Mouse (Mus musculus): Measurements from ENCODE around the gene Klhl29. TPM values are rescaled to one million over a fixed set of nuclear protein-coding genes. Genes with fewer than 3 reads are reported as not detected.
A peak's percentile ranks its signal among the peaks of the same experiment; 100 is the strongest.

Klhl29 gene
- polyA plus RNA-seq, 1 experiment from 2014 or later, result 4.0 TPM

DNA sequence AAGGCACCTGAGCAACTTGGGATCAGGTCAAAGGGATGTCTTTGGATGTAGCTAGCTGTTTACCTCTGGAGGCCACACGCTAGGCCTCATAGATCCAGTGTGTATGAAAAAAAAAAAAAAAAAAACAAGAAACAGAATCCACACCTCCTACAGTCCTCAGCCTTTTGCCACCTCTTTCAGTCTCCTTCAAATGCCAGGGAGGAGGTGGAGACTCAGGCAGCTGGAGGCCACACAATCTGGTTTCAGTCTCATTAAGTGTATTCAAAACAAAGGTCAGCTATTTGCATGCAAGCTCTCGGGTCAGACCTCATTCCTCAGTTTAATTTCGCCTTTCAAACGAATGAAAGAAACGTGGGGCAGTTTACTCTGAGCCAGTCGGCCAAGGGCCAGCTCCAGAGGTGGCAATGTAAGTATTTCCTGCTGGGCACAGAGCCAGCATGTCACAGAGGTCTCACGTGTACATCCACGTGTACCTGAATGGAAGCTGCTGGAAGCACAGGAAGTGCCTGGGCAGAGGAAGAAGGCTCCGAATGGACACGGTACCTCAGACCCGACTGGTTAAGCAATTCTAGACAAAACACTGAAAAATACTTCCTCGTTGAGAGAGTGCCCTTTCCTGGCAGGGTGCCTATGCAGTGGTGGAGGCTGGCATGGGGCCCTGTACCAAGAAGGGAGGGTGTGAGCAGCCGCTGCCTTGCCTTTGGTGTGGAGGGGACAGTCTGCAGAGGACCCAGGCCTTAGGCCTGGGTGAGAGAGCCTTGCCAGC is 162.0 kb downstream of the Klhl29 start:
- no peaks in the 10 kb centered on the region for H3K36me3 ChIP-seq (ENCODE audit: control insufficient read depth, insufficient read depth, low read length)
- H3K9ac ChIP-seq (ENCODE audit: low read depth, low read length), result no peak overlapping the region
- peak overlapping the region; percentile 47; the same call in 1 of the 2 replicates for H3K27ac ChIP-seq (ENCODE audit: low read length)
- peak; percentile 12; the same call in 1 of the 2 replicates for ATAC-seq
- H3K27me3 ChIP-seq (ENCODE audit: control insufficient read depth, insufficient read depth, low read depth, low read length), result no peaks in the 10 kb centered on the region
- H3K9me3 ChIP-seq (replicated peaks; ENCODE audit: control insufficient read depth, low read length, poor library complexity, severe bottlenecking), result no peaks in the 10 kb centered on the region
- no peak overlapping the region for H3K4me2 ChIP-seq (ENCODE audit: low read length)
- H3K4me3 ChIP-seq (ENCODE audit: low read depth, low read length), result no peak overlapping the region
- WGBS, result 17% methylated on average over 13 of the region's 13 CpGs
- peaks cover 56% of the 10 kb centered on the region for H3K4me1 ChIP-seq (ENCODE audit: control insufficient read depth, insufficient read depth, low read length)

DNA sequence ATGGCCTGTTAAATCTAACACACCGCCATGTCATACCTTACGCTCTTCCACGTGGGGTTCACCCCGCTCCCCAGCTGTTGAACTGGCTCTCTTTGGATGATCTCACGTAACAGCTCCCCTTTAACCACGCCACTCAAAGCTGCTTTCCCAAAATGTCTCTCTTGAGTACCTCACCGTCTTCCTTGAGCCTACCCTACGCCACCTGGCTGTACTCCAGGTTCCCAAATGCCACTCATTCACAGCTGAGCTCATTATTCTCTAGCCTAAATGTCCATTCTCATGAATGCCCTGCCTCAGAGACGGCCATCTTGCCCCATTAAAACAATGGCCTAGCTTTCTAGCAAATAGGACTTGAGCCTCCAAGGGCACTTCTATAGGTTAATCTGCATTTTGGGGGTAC is 163.6 kb downstream of the Klhl29 start:
- Histone ChIP-seq H3K36me3 (ENCODE audit: control insufficient read depth, insufficient read depth, low read length) (no peaks in the 10 kb centered on the region), H3K4me3 (ENCODE audit: low read depth, low read length) (no peak overlapping the region), H3K4me1 (ENCODE audit: control insufficient read depth, insufficient read depth, low read length) (peaks cover 59% of the 10 kb centered on the region), H3K9ac (ENCODE audit: low read depth, low read length) (no peak overlapping the region), H3K4me2 (ENCODE audit: low read length) (no peak overlapping the region), H3K9me3 (replicated peaks; ENCODE audit: control insufficient read depth, low read length, poor library complexity, severe bottlenecking) (no peaks in the 10 kb centered on the region), H3K27me3 (ENCODE audit: control insufficient read depth, insufficient read depth, low read depth, low read length) (no peaks in the 10 kb centered on the region), H3K27ac (ENCODE audit: low read length) (no peak overlapping the region)
- WGBS, result 86% methylated on average over 9 of the region's 9 CpGs
- no peak for ATAC-seq

DNA sequence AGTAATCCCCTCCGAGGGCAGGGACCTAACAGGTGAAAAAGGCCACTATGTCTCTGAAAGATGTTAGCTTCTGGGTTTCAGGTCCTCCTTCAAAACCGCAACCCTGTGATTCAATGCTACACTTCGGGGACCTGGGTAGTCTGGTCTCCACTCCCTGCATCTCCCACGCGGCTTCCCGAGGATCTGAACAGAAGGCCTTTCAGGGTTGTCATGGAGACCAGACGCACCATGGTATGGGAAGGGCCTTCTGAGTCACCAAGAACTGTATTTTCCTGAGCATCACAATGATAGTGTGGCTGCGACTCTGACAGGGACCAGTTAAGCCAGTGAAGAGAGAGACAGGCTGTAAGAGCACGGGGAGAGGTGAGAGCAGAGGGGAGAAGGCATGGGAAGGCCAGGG is 164.7 kb downstream of the Klhl29 start:
- peak; percentile 20; the same call in 1 of the 2 replicates for ATAC-seq
- WGBS, result 29% methylated on average over 9 of the region's 9 CpGs
- H3K4me2 ChIP-seq (ENCODE audit: low read length), result no peak overlapping the region
- H3K9ac ChIP-seq (ENCODE audit: low read depth, low read length), result no peak overlapping the region
- no peaks in the 10 kb centered on the region for H3K36me3 ChIP-seq (ENCODE audit: control insufficient read depth, insufficient read depth, low read length)
- H3K27ac ChIP-seq (ENCODE audit: low read length), result no peak overlapping the region
- H3K4me1 ChIP-seq (ENCODE audit: control insufficient read depth, insufficient read depth, low read length), result peaks cover 49% of the 10 kb centered on the region
- no peak overlapping the region for H3K4me3 ChIP-seq (ENCODE audit: low read depth, low read length)
- no peaks in the 10 kb centered on the region for H3K9me3 ChIP-seq (replicated peaks; ENCODE audit: control insufficient read depth, low read length, poor library complexity, severe bottlenecking)
- no peaks in the 10 kb centered on the region for H3K27me3 ChIP-seq (ENCODE audit: control insufficient read depth, insufficient read depth, low read depth, low read length)

DNA sequence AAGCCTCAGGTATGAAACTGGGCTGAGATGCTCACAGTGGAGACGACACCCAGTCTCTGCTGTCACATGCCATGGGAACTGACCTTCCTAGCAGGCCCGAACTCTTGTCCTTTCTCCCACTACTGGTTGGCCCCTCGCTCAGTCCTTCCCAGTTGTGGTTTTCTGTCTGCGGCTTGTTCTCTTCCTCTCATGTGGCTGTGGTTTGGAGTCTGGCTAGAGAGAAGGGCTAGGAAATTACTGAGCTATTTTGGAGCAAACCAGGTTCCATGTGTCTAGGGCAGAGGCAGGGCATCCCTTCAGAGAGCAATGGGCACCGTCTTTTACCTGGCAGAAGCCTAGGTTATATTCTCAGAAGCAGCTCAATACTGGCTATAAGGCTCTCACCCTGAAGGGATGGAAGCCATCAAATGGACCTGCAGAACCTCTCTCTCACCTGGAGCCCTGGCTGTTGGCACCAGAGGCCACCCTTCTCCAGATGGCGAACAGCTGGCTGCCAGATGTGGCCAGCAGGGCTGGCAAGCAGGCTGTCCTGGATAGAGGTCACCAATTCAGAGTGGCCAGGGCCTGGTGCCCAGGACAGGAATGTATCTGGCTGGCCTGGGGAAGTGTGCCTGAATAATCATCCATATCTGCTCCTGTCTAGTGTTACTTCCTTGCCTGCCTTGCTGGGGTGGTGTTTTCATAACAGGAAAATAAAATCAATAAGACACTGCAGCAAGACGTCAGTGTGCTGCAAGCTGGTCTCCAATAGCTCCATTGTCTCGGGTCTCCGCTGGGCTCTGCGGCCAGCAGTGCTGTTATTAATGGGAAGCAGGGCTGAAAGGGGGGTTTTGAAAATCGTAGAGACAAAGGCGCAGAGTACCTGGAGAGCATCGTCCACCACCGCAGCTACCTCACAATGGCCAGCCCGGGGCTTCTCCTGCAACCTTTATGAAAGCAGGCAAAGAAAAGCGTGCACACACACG is 167.3 kb downstream of the Klhl29 start:
- Histone ChIP-seq H3K36me3 (ENCODE audit: control insufficient read depth, insufficient read depth, low read length) (no peaks in the 10 kb centered on the region), H3K27me3 (ENCODE audit: control insufficient read depth, insufficient read depth, low read depth, low read length) (no peaks in the 10 kb centered on the region), H3K9me3 (replicated peaks; ENCODE audit: control insufficient read depth, low read length, poor library complexity, severe bottlenecking) (no peaks in the 10 kb centered on the region), H3K9ac (ENCODE audit: low read depth, low read length) (peak overlapping the region; percentile 36), H3K27ac (ENCODE audit: low read length) (peak overlapping the region; percentile 77), H3K4me3 (ENCODE audit: low read depth, low read length) (no peak overlapping the region), H3K4me1 (ENCODE audit: control insufficient read depth, insufficient read depth, low read length) (peaks cover 35% of the 10 kb centered on the region), H3K4me2 (ENCODE audit: low read length) (no peak overlapping the region)
- peak; percentile 4; the same call in 1 of the 2 replicates for ATAC-seq
- WGBS, result 54% methylated on average over 17 of the region's 17 CpGs

DNA sequence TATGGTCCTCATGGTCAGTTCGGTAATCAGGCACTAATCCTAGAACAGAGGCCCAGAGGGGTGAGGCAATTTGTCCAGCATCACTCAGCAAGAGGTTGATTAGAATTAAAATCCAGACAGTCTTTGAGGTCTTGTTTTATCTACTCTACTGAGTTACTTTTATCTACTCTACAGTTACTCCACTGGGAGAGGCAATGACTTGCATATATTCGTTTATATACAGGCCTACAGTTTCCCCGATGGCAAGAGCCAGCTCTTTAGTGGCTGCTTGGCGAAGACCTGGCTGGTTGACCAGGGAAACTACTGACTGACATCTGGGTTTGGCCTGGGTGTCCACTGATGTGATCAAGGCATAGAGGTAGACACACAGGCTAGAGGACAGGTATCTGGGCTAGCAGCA is 168.3 kb downstream of the Klhl29 start:
- H3K9me3 ChIP-seq (replicated peaks; ENCODE audit: control insufficient read depth, low read length, poor library complexity, severe bottlenecking), result no peaks in the 10 kb centered on the region
- H3K36me3 ChIP-seq (ENCODE audit: control insufficient read depth, insufficient read depth, low read length), result no peaks in the 10 kb centered on the region
- no peak for ATAC-seq
- H3K4me3 ChIP-seq (ENCODE audit: low read depth, low read length), result no peak overlapping the region
- no peak overlapping the region for H3K27ac ChIP-seq (ENCODE audit: low read length)
- H3K4me2 ChIP-seq (ENCODE audit: low read length), result no peak overlapping the region
- no peaks in the 10 kb centered on the region for H3K27me3 ChIP-seq (ENCODE audit: control insufficient read depth, insufficient read depth, low read depth, low read length)
- no peak overlapping the region for H3K9ac ChIP-seq (ENCODE audit: low read depth, low read length)
- H3K4me1 ChIP-seq (ENCODE audit: control insufficient read depth, insufficient read depth, low read length), result peaks cover 30% of the 10 kb centered on the region
- WGBS, result 84% methylated on average over 4 of the region's 4 CpGs

DNA sequence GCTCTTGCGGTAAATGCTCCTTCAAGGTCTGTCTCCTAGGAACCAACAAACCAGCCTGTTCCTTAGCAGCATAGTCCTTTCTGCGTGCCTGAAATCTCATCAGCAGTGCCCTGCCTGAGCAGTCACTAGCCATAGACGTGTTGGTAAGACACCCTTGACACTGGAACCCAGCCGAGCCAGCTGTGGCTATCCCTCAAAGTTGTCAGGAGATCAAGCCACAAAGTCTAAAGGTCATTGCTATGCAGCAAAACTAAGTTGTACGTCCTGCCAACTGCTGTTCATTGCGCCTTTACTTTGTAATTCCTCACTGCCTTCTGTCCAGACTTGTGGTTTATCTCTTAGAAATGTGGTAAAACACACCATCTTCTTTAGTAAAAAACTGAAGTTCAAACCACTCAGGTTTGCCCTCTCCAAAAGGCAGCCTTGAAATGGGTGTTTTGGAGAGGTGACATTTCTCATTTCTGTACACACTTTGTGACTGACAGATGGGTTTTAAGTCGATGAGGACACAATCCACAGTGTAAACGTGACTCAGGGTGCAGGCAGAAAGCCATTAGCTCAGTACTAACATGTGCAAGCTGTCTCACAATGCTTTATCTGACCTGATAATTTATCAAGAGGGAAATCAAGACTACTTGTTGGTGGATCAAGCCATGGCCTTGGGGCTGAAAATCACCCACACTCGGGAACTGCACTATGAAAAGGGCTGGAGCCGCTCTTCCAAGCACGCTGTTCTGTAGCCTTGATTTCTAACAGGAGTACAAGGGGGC is 171.2 kb downstream of the Klhl29 start:
- H3K27ac ChIP-seq (ENCODE audit: low read length), result no peak overlapping the region
- no peak overlapping the region for H3K4me3 ChIP-seq (ENCODE audit: low read depth, low read length)
- 81% methylated on average over 11 of the region's 11 CpGs for WGBS
- no peak for ATAC-seq
- no peak overlapping the region for H3K4me2 ChIP-seq (ENCODE audit: low read length)
- H3K9me3 ChIP-seq (replicated peaks; ENCODE audit: control insufficient read depth, low read length, poor library complexity, severe bottlenecking), result no peaks in the 10 kb centered on the region
- no peak overlapping the region for H3K9ac ChIP-seq (ENCODE audit: low read depth, low read length)
- no peaks in the 10 kb centered on the region for H3K36me3 ChIP-seq (ENCODE audit: control insufficient read depth, insufficient read depth, low read length)
- H3K4me1 ChIP-seq (ENCODE audit: control insufficient read depth, insufficient read depth, low read length), result peaks cover 13% of the 10 kb centered on the region
- H3K27me3 ChIP-seq (ENCODE audit: control insufficient read depth, insufficient read depth, low read depth, low read length), result no peaks in the 10 kb centered on the region

DNA sequence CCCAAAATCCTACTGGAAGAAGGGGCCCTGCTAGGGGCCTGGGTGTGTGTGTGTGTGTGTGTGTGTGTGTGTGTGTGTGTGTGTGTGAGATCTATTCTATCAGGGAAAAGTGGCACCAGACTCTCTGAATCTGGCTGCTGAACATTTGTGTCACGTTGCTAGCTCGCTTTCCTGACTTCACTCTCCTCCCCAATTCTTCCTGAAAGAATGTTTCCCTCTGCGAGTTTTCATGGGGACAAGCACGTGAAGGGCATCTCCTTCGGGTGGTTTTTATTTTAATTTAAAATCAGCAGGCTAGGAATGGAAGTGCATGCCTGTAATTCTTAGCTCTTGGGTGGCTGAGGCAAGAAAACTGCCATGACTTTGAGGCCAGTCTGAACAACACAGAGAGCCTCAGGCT is 172.1 kb downstream of the Klhl29 start:
- no peaks in the 10 kb centered on the region for H3K9me3 ChIP-seq (replicated peaks; ENCODE audit: control insufficient read depth, low read length, poor library complexity, severe bottlenecking)
- H3K36me3 ChIP-seq (ENCODE audit: control insufficient read depth, insufficient read depth, low read length), result no peaks in the 10 kb centered on the region
- ATAC-seq, result no peak
- no peak overlapping the region for H3K27ac ChIP-seq (ENCODE audit: low read length)
- no peak overlapping the region for H3K9ac ChIP-seq (ENCODE audit: low read depth, low read length)
- H3K4me1 ChIP-seq (ENCODE audit: control insufficient read depth, insufficient read depth, low read length), result peaks cover 5% of the 10 kb centered on the region
- WGBS, result 64% methylated on average over 5 of the region's 5 CpGs
- no peak overlapping the region for H3K4me3 ChIP-seq (ENCODE audit: low read depth, low read length)
- no peak overlapping the region for H3K4me2 ChIP-seq (ENCODE audit: low read length)
- H3K27me3 ChIP-seq (ENCODE audit: control insufficient read depth, insufficient read depth, low read depth, low read length), result no peaks in the 10 kb centered on the region

DNA sequence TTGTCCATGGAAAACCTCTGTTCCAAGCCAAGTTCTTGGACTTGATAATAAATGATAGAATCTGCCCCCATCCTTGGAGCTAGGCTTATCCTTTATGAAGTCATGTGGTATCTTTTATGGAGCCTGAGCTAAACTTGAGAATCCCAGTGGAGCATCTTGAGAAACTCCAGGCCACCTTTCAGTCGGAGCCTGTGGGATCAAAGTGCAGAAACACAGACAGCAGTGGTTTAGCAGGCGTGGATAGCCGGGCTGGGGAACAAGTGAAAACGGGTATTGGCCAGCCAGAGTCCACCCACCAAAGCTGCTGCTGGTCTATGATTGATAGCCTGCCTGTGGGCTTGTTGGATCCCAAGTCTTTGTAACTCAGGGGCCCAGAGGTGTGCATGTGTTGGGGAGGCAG is 177.2 kb downstream of the Klhl29 start:
- H3K9ac ChIP-seq (ENCODE audit: low read depth, low read length), result no peak overlapping the region
- H3K27ac ChIP-seq (ENCODE audit: low read length), result no peak overlapping the region
- no peak overlapping the region for H3K4me2 ChIP-seq (ENCODE audit: low read length)
- ATAC-seq, result no peak
- H3K4me3 ChIP-seq (ENCODE audit: low read depth, low read length), result no peak overlapping the region
- no peaks in the 10 kb centered on the region for H3K27me3 ChIP-seq (ENCODE audit: control insufficient read depth, insufficient read depth, low read depth, low read length)
- no peaks in the 10 kb centered on the region for H3K36me3 ChIP-seq (ENCODE audit: control insufficient read depth, insufficient read depth, low read length)
- no peaks in the 10 kb centered on the region for H3K4me1 ChIP-seq (ENCODE audit: control insufficient read depth, insufficient read depth, low read length)
- 84% methylated on average over 4 of the region's 4 CpGs for WGBS
- no peaks in the 10 kb centered on the region for H3K9me3 ChIP-seq (replicated peaks; ENCODE audit: control insufficient read depth, low read length, poor library complexity, severe bottlenecking)
